Mouse (Mus musculus) megakaryocyte, embryonic 14.5 days (primary cell): ENCODE measurements at regions not wholly inside any gene's neighbourhood (a gene's known extent, or its start where the extent isn't known, plus 50 kb on each side); places are given as distances from the start of the nearest gene placed in this dataset.

Experiments
- FLI1 ChIP-seq: IDR thresholded peaks from 2 replicates; pipeline ENCODE4 v1.6.1; 2012; ENCODE audit warnings: low read length, inconsistent platforms, mixed read lengths
- GATA1 ChIP-seq: IDR thresholded peaks from 3 replicates; pipeline ENCODE4 v1.6.1; 2012; ENCODE audit warnings: mixed read lengths, low read length, inconsistent platforms, borderline replicate concordance

DNA sequence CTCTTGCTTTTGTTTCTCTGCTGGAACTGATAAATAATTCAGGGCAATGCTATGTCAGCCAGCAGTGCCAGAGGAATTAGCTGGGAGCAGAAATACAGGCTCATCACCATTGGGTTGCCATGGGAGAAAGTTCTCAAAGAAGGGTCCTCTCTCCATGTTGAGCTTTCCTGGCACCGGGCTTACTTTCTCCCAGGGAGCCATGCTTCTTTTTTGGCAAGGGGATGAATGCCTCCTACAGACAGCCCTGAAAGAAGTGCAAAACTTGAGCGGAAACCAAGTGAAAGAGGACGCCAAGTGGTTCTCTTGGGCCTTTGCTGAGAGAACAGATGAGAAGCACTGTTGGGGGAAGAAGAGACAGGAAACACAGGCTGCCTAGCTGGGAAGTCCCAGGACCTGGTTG lies 102.2 kb upstream of the Lifr start:
- TF ChIP-seq FLI1 (no peak), GATA1 (no peak)
